Mouse (Mus musculus) hindbrain, embryonic 13.5 days (tissue): ENCODE results near the gene Tsga10. TPM values are rescaled to one million over a fixed set of nuclear protein-coding genes. Genes with fewer than 3 reads are reported as not detected.
"Not testable (repeated sequence)": the region's sequence is repeated elsewhere in the genome, so short reads cannot be mapped to it uniquely, and the experiment has no call there.

Source experiments
- ATAC-seq: fragments of 200-750 bp; cut with Nextera tagmentation; 2 replicates; pipeline ENCODE4 v1.8.0; 2017; ENCODE audit warnings: moderate TSS enrichment; ENCODE audit not compliant: low FRiP score
- H3K27ac ChIP-seq: fragments of 300-500 bp; sonication (generic); 2 replicates; pipeline ENCODE4 v1.5.1; 2015; ENCODE audit warnings: inconsistent platforms, mild to moderate bottlenecking, moderate library complexity
- H3K27me3 ChIP-seq: fragments of 300-500 bp; sonication (generic); 2 replicates; pipeline ENCODE4 v1.6.1; 2015; ENCODE audit warnings: mild to moderate bottlenecking, inconsistent platforms
- H3K36me3 ChIP-seq: fragments of 300-500 bp; sonication (generic); 2 replicates; pipeline ENCODE4 v1.6.1; 2015; ENCODE audit warnings: mild to moderate bottlenecking, inconsistent platforms
- H3K4me1 ChIP-seq: fragments of 300-500 bp; sonication (generic); replicated peaks from 2 replicates; pipeline ENCODE4 v1.6.1; 2015; ENCODE audit warnings: inconsistent platforms
- H3K4me2 ChIP-seq: fragments of 300-500 bp; sonication (generic); 2 replicates; pipeline ENCODE4 v1.6.1; 2015; ENCODE audit warnings: inconsistent platforms, mild to moderate bottlenecking, moderate library complexity
- H3K4me3 ChIP-seq: fragments of 300-500 bp; sonication (generic); 2 replicates; pipeline ENCODE4 v1.5.1; 2015; ENCODE audit warnings: mild to moderate bottlenecking, inconsistent platforms
- H3K9ac ChIP-seq: fragments of 300-500 bp; sonication (generic); 2 replicates; pipeline ENCODE4 v1.6.1; 2015; ENCODE audit warnings: mild to moderate bottlenecking, inconsistent platforms
- H3K9me3 ChIP-seq: fragments of 300-500 bp; sonication (generic); 2 replicates; pipeline ENCODE4 v1.6.1; 2016; ENCODE audit warnings: inconsistent platforms
- WGBS: fragments of 180-500 bp; shearing (Covaris S2); methylation state at CpG from one replicate; pipeline ENCODE4 v1.1.7; 2015; 5-methylcytosine and 5-hydroxymethylcytosine counted together
- polyA plus RNA-seq: library from polyadenylated mRNA; unstranded; fragments of >200 nt; fragmentation: Nextera tagmentation; extraction: Ambion mirVana; gene quantifications from 2 replicates; pipeline ENCODE4 v1.2.1, GENCODE M21; 2015

Tsga10 gene
- polyA plus RNA-seq, 1 experiment from 2014 or later: 22.3 TPM

GRCm38 (mm10) chr1:37734841-37735240, 131.4 kb downstream of the Tsga10 start:
- Histone ChIP-seq H3K27me3 (0 out of 2 replicates have a peak, but pooled peaks cover 3% of the 10 kb centered on the region), H3K4me2 (no peak overlapping the region), H3K36me3 (no peaks in the 10 kb centered on the region), H3K9ac (no peak overlapping the region), H3K4me1 (no peaks in the 10 kb centered on the region), H3K4me3 (no peak overlapping the region), H3K9me3 (no peaks in the 10 kb centered on the region), H3K27ac (no peak overlapping the region)
- ATAC-seq: no peak
- WGBS: 75% methylated on average over 7 of the region's 7 CpGs

- H3K4me2 ChIP-seq: no peak overlapping the region
- H3K36me3 ChIP-seq: no peaks in the 10 kb centered on the region
- H3K9ac ChIP-seq: no peak overlapping the region
- 0 out of 2 replicates have a peak, but pooled peaks cover 3% of the 10 kb centered on the region for H3K27me3 ChIP-seq
- H3K9me3 ChIP-seq: no peaks in the 10 kb centered on the region
- no peak overlapping the region for H3K4me3 ChIP-seq
- no peak overlapping the region for H3K27ac ChIP-seq
- 95% methylated on average over 8 of the region's 8 CpGs for WGBS
- no peak for ATAC-seq
- no peaks in the 10 kb centered on the region for H3K4me1 ChIP-seq
These were observed 136.9 kb downstream of the Tsga10 start for GRCm38 (mm10) chr1:37729353-37729752.

- ATAC-seq: no peak
- 69% methylated on average over 10 of the region's 10 CpGs for WGBS
- Histone ChIP-seq H3K27ac (no peak overlapping the region), H3K4me3 (no peak overlapping the region), H3K36me3 (no peaks in the 10 kb centered on the region), H3K4me2 (no peak overlapping the region), H3K27me3 (no peaks in the 10 kb centered on the region), H3K9me3 (no peaks in the 10 kb centered on the region), H3K9ac (no peak overlapping the region), H3K4me1 (no peaks in the 10 kb centered on the region)
These were observed 138.2 kb downstream of the Tsga10 start for GRCm38 (mm10) chr1:37728053-37728452.

GRCm38 (mm10) chr1:37727186-37727585, 139.0 kb downstream of the Tsga10 start:
- Histone ChIP-seq H3K36me3 (no peaks in the 10 kb centered on the region), H3K9ac (no peak overlapping the region), H3K4me3 (no peak overlapping the region), H3K9me3 (no peaks in the 10 kb centered on the region), H3K27ac (no peak overlapping the region), H3K27me3 (0 out of 2 replicates have a peak, but pooled peaks cover 4% of the 10 kb centered on the region), H3K4me2 (no peak overlapping the region), H3K4me1 (no peaks in the 10 kb centered on the region)
- ATAC-seq: no peak
- 85% methylated on average over 8 of the region's 8 CpGs for WGBS

GRCm38 (mm10) chr1:37726426-37726825, 139.8 kb downstream of the Tsga10 start:
- no peak overlapping the region for H3K4me3 ChIP-seq
- no peak for ATAC-seq
- peaks cover 8% of the 10 kb centered on the region; the same call in 1 of the 2 replicates for H3K27me3 ChIP-seq
- H3K9ac ChIP-seq: no peak overlapping the region
- no peak overlapping the region for H3K4me2 ChIP-seq
- no peaks in the 10 kb centered on the region for H3K9me3 ChIP-seq
- no peak overlapping the region for H3K27ac ChIP-seq
- 81% methylated on average over 8 of the region's 8 CpGs for WGBS
- H3K4me1 ChIP-seq: no peaks in the 10 kb centered on the region
- H3K36me3 ChIP-seq: no peaks in the 10 kb centered on the region

GRCm38 (mm10) chr1:37725880-37726279, 140.3 kb downstream of the Tsga10 start:
- H3K27ac ChIP-seq: no peak overlapping the region
- no peaks in the 10 kb centered on the region for H3K36me3 ChIP-seq
- H3K27me3 ChIP-seq: peaks cover 14% of the 10 kb centered on the region
- 73% methylated on average over 12 of the region's 12 CpGs for WGBS
- H3K4me2 ChIP-seq: no peak overlapping the region
- no peaks in the 10 kb centered on the region for H3K4me1 ChIP-seq
- H3K9ac ChIP-seq: no peak overlapping the region
- H3K4me3 ChIP-seq: no peak overlapping the region
- no peaks in the 10 kb centered on the region for H3K9me3 ChIP-seq
- ATAC-seq: no peak

- Histone ChIP-seq H3K4me2 (no peak overlapping the region), H3K27me3 (peaks cover 40% of the 10 kb centered on the region), H3K4me3 (no peak overlapping the region), H3K36me3 (no peaks in the 10 kb centered on the region), H3K27ac (no peak overlapping the region), H3K4me1 (peaks cover 10% of the 10 kb centered on the region), H3K9me3 (no peaks in the 10 kb centered on the region), H3K9ac (no peak overlapping the region)
- no peak for ATAC-seq
- WGBS: 81% methylated on average over 5 of the region's 5 CpGs
These were observed 145.1 kb downstream of the Tsga10 start for GRCm38 (mm10) chr1:37721092-37721491.

- H3K4me3 ChIP-seq: peak within 1 kb of the TSS; percentile 64
- under 1% methylated on average over 47 of the region's 69 CpGs for WGBS
- peaks cover 10% of the 10 kb centered on the region for H3K4me1 ChIP-seq
- no peak within 1 kb of the TSS for H3K27ac ChIP-seq
- peak within 1 kb of the TSS; percentile 91 for H3K4me2 ChIP-seq
- ATAC-seq: peak; percentile 93
- H3K9ac ChIP-seq: peak within 1 kb of the TSS; percentile 72
- H3K36me3 ChIP-seq: no peaks in the 10 kb centered on the region
- no peaks in the 10 kb centered on the region for H3K9me3 ChIP-seq
- peaks cover 40% of the 10 kb centered on the region for H3K27me3 ChIP-seq
These were observed 146.2 kb downstream of the Tsga10 start, which contains the start of gene 2010300C02Rik for GRCm38 (mm10) chr1:37719761-37720640. 2010300C02Rik (minus strand) TSS chr1:37720085.

GRCm38 (mm10) chr1:37719030-37719723, 147.1 kb downstream of the Tsga10 start:
- 5% methylated on average over 49 of the region's 49 CpGs for WGBS
- ATAC-seq: peak; percentile 64
- no peaks in the 10 kb centered on the region for H3K9me3 ChIP-seq

GRCm38 (mm10) chr1:37718516-37718915, 147.7 kb downstream of the Tsga10 start:
- Histone ChIP-seq H3K4me2 (peak overlapping the region; percentile 91; the same call in 1 of the 2 replicates), H3K4me3 (no peak overlapping the region), H3K36me3 (no peaks in the 10 kb centered on the region), H3K27me3 (peaks cover 40% of the 10 kb centered on the region), H3K9ac (no peak overlapping the region), H3K4me1 (peaks cover 10% of the 10 kb centered on the region), H3K27ac (no peak overlapping the region), H3K9me3 (no peaks in the 10 kb centered on the region)
- WGBS: 49% methylated on average over 7 of the region's 7 CpGs
- ATAC-seq: no peak

More at GRCm38 (mm10) chr1:37719030-37719723, 147.1 kb downstream of the Tsga10 start:
- Histone ChIP-seq H3K36me3 (no peaks in the 10 kb centered on the region), H3K27ac (no peak overlapping the region), H3K9ac (peak overlapping the region; percentile 72), H3K4me3 (peak overlapping the region; percentile 64), H3K4me2 (peak overlapping the region; percentile 91), H3K27me3 (peaks cover 40% of the 10 kb centered on the region), H3K4me1 (peaks cover 10% of the 10 kb centered on the region)

- ATAC-seq: no peak
- Histone ChIP-seq H3K36me3 (no peaks in the 10 kb centered on the region), H3K4me3 (no peak overlapping the region), H3K4me1 (peaks cover 10% of the 10 kb centered on the region), H3K9me3 (no peaks in the 10 kb centered on the region), H3K27ac (no peak overlapping the region), H3K9ac (no peak overlapping the region), H3K27me3 (peaks cover 40% of the 10 kb centered on the region), H3K4me2 (no peak overlapping the region)
- WGBS: 83% methylated on average over 14 of the region's 14 CpGs
These were observed 148.6 kb downstream of the Tsga10 start for GRCm38 (mm10) chr1:37717415-37718195.

GRCm38 (mm10) chr1:37712357-37712737, 153.9 kb downstream of the Tsga10 start:
- not testable (repeated sequence) for H3K27ac ChIP-seq, H3K4me2 ChIP-seq, H3K4me3 ChIP-seq, H3K9me3 ChIP-seq, H3K4me1 ChIP-seq, H3K36me3 ChIP-seq, H3K9ac ChIP-seq, H3K27me3 ChIP-seq, ATAC-seq
- 81% methylated on average over 4 of the region's 4 CpGs for WGBS
